23 mouse cellular contexts compared by ENCODE assay signal in the genomic region with DNA sequence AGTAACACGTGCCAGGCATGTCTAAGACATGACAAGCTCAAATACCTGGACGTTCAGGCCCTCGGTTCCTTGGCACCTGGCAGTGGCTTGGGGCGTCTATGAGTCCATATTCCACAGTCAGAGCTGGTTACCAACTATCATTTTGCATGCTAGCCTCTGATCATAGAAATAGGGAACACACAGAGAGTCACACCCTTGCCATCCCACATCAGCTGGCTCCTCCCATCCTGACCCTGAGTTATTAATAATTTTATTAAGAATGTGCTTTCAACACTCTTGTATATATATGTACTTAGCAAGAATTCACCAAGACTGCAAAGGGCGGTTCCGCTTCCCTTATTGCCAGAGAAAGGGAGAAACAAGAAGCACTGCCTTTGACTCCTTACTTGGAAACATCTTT. TPM values are rescaled to one million over a fixed set of nuclear protein-coding genes. Genes with fewer than 3 reads are reported as not detected.
DNase-seq lines count a peak whose midpoint lies in the region; ATAC-seq and TF ChIP-seq lines count a peak whose summit lies in the region.
"Had no signal": no experiment of that assay in that cellular context is flagged by ENCODE, and none has a peak within 500 bp of the region (broad histone marks: within the 10 kb centered on the region; RNA-seq: fewer than 3 reads in every experiment).

No protein-coding gene starts in this region.

- ATAC-seq in megakaryocyte, adult 5-6 weeks (ENCODE audit: poor library complexity, severe bottlenecking) = peak; percentile 84
- ATAC-seq: activated CD4-positive, CD25-positive, alpha-beta regulatory T cell, adult 4 months; CD4-positive, CD25-positive, alpha-beta regulatory T cell, adult 4 months; forebrain, embryonic 13.5 days; forebrain, embryonic 15.5 days; Patski had no signal

- H3K4me1 ChIP-seq in heart, embryonic 10.5 days = peaks cover 2% of the 10 kb centered on the region; the same call in 1 of the 2 replicates
- H3K4me1 ChIP-seq: embryonic facial prominence, embryonic 12.5 days; forebrain, embryonic 13.5 days; forebrain, embryonic 15.5 days had no signal

- peak overlapping the region; percentile 12; the same call in 1 of the 2 replicates for H3K27ac ChIP-seq in gastrocnemius, adult 2 months
- no peak overlapping the region for H3K27ac ChIP-seq in heart, embryonic 10.5 days
- H3K27ac ChIP-seq: embryonic facial prominence, embryonic 10.5 days; embryonic facial prominence, embryonic 12.5 days; forebrain, embryonic 13.5 days; forebrain, embryonic 15.5 days had no signal

- no peak overlapping the region for H3K4me3 ChIP-seq in gastrocnemius, adult 2 months
- H3K4me3 ChIP-seq in heart, embryonic 10.5 days = no peak overlapping the region
- H3K4me3 ChIP-seq: embryonic facial prominence, embryonic 10.5 days; embryonic facial prominence, embryonic 12.5 days; forebrain, embryonic 13.5 days; forebrain, embryonic 15.5 days had no signal

- no peak for DNase-seq in gastrocnemius, adult 2 months
- no peak for DNase-seq in gastrocnemius, adult 18-20 months (ENCODE audit: low spot score)
- DNase-seq in heart, adult 9 months (ENCODE audit: low spot score in 2 of 2) = peak; percentile 22 to 40
- DNase-seq in heart, embryonic 10.5 days (ENCODE audit: low spot score) = no peak
- no peak for DNase-seq in urinary bladder, adult 2 months (ENCODE audit: low spot score)
- no peak for DNase-seq in Muller cell, postnatal 12 days (ENCODE audit: inconsistent ontology term)
- DNase-seq: adrenal gland, adult 8-10 months; adrenal gland, postnatal 14 days; adrenal gland, postnatal 36 days; B cell, adult 2 months; cerebellum, adult 11-12 months; cerebellum, adult 2 months; cerebellum, adult 9-10 months; cerebellum, postnatal 25 days had no signal

- 84% methylated on average over 6 of the region's 6 CpGs for WGBS in heart, embryonic 10.5 days

- no peak for TF ChIP-seq CTCF in gastrocnemius, adult 2 months (IDR thresholded peaks at IDR 0.05)

- H3K9me3 ChIP-seq in heart, embryonic 10.5 days = no peaks in the 10 kb centered on the region
- H3K9me3 ChIP-seq: embryonic facial prominence, embryonic 10.5 days; embryonic facial prominence, embryonic 12.5 days; forebrain, embryonic 13.5 days; forebrain, embryonic 15.5 days had no signal

- H3K36me3 ChIP-seq in heart, embryonic 10.5 days = no peaks in the 10 kb centered on the region
- H3K36me3 ChIP-seq: embryonic facial prominence, embryonic 10.5 days; embryonic facial prominence, embryonic 12.5 days; forebrain, embryonic 15.5 days had no signal

- H3K27me3 ChIP-seq in heart, embryonic 10.5 days (ENCODE audit: insufficient read depth, poor library complexity, severe bottlenecking) = no peaks in the 10 kb centered on the region; the same call in 1 of the 2 replicates
- H3K27me3 ChIP-seq: embryonic facial prominence, embryonic 12.5 days; forebrain, embryonic 13.5 days; forebrain, embryonic 15.5 days; Patski had no signal

- intact Hi-C loops in gastrocnemius, adult 2 months (cut with DNase I) = no loop called here

RNA-seq across cellular contexts. Expression of a gene that starts 34.5 kb away (rescaled TPM):
- 1 to 10 TPM in 1 of 2 experiments, under 1 TPM in 1; 0.64 to 2.5 TPM for total RNA-seq in gastrocnemius, adult 2 months (2021)
- 1 to 10 TPM in 1 of 2 experiments, under 1 TPM in 1; 0.52 to 1.6 TPM for total RNA-seq in gastrocnemius, adult 18-20 months (2021)
- 0.04 and 0.15 TPM in 2 replicates for polyA plus RNA-seq in heart, embryonic 10.5 days (2016; fragmentation: Nextera tagmentation; extraction: Ambion mirVana)
- 13.0 and 14.1 TPM in 2 replicates for total RNA-seq in megakaryocyte, adult 5-6 weeks (2015)
- 12.4 and 13.4 TPM in 2 replicates for total RNA-seq in megakaryocyte, adult 5-6 weeks (2017)
- 2.3 TPM in 2 replicates for polyA plus RNA-seq in urinary bladder, adult 2 months (2012; rRNA removed)
- total RNA-seq: MEL had no signal

RNA-seq across cellular contexts. Expression of a gene that starts 54.8 kb away (rescaled TPM):
- total RNA-seq in gastrocnemius, adult 2 months (2021) = 10 to 100 TPM; 36.2 to 59.5 TPM
- total RNA-seq in gastrocnemius, adult 18-20 months (2021) = 10 to 100 TPM; 46.9 to 47.9 TPM
- polyA plus RNA-seq in heart, embryonic 10.5 days (2016; fragmentation: Nextera tagmentation; extraction: Ambion mirVana) = 21.1 and 24.3 TPM in 2 replicates
- total RNA-seq in megakaryocyte, adult 5-6 weeks (2015) = 77.1 and 97.8 TPM in 2 replicates
- total RNA-seq in megakaryocyte, adult 5-6 weeks (2017) = 58.1 and 65.5 TPM in 2 replicates
- polyA plus RNA-seq in urinary bladder, adult 2 months (2012; rRNA removed) = 32.9 and 37.0 TPM in 2 replicates
- total RNA-seq: MEL had no signal

Comparison
In these comparisons a context has a peak if more than half of its experiments do, and no peak if none do; other contexts are left out.
1. DNase-seq: peak in heart, adult 9 months (2 of 2); none in gastrocnemius, adult 2 months (single experiment), gastrocnemius, adult 18-20 months (single experiment), heart, embryonic 10.5 days (single experiment), urinary bladder, adult 2 months (single experiment) and Muller cell, postnatal 12 days (single experiment).